Mouse (Mus musculus) small intestine, adult 2 months (tissue): Measurements from ENCODE around the gene Mob1b.

Source experiments
- CTCF ChIP-seq: fragments of 200-500 bp; IDR thresholded peaks from 2 replicates; pipeline ENCODE4 v1.5.1; 2012; ENCODE audit warnings: low read depth, mild to moderate bottlenecking, control low read depth, inconsistent platforms, low read length, moderate library complexity, mixed read lengths; ENCODE audit not compliant: insufficient replicate concordance, insufficient read length; ENCODE audit errors: extremely low read depth
- POLR2A ChIP-seq: fragments of 200-500 bp; IDR thresholded peaks from 2 replicates; pipeline ENCODE4 v1.6.1; 2012; ENCODE audit warnings: low read depth, mild to moderate bottlenecking, control low read depth, inconsistent platforms, low read length, moderate library complexity

DNA sequence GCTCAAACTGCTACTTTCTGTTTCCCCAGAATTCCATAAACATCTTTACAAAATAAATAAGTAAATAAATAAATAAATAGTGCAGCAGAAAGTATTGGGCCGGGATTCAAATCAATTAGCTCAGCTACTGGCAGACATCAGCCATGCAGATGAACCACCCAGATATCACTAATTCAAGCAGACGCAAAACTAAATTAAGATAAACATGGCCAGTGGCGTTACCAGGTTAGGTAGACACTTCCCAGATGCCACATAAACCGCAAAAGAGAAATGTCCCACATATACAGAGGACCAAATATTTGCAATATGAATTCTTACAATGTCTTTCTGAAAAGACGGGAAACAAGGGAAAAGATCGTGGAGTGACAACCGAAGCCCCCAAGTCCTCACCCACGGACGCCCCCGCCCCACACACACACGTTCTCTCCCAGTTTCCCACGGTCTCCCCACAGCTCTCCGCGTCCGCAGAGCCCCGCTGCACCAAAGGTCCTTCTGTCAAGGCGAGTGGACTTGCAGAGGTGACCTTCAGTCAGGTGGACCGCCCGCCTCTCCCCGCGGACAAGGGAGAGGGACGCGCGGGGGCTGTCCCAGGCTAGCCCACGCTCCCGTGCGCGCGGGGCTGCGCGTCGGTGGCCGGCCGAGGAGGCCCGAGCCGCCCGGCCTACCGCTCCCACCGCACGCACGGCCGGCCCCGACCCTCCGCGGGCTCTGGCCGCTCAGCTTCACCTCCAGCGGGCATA, 45.8 kb upstream of the Mob1b start:
- TF ChIP-seq CTCF (no peak), POLR2A (no peak)
